Mouse (Mus musculus): ENCODE data around the gene Ebf1.

Ebf1 gene

DNA sequence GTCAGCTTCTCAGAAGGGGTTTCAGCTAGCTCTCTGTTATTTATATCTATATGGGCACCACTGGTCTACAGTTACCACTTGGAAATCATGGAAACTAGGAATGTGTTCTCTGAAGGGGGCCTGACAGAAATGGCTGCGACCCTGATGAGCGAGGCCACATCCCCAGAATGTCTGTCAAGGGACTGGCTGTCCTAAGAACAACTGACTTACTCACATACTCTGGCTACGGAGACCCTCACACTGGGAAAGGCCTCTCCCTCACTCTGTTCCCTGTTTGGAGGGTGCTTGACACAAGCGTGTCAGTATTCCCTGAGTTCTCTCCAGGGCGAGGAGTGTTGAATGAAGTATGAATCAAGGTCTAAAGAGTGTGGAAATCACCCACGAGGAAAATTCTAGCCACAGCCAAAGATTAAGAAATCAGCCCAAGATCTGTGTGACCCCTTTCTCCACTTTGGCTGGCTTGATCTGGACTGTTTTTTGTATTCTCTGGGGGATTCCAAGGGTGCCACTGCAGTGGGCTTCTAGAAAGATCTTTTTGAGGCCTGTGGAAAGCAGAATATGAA, 40.8 kb downstream of the Ebf1 start:
- DNase-seq (ENCODE audit: extremely low spot score, low read depth, low spot score) = no peak

DNA sequence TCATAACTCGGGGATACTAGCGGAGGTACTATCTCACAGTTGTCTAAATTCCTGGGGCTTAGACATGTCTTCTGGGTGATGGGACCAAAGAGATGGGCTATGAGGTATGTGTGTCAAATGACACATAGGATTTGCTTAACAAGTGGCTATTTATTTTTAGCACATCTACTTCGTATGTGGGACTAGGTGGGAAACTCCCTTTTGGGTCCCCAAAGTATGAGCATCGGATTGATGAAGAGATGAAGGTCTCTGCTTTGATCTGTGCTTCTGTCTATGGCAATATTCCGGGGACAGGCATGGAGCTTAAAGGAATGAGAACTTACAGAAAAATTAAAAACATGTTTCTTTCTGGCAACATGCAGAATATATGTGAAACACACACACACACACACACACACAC, 44.8 kb downstream of the Ebf1 start:
- DNase-seq (ENCODE audit: extremely low spot score, low read depth, low spot score) = no peak

DNA sequence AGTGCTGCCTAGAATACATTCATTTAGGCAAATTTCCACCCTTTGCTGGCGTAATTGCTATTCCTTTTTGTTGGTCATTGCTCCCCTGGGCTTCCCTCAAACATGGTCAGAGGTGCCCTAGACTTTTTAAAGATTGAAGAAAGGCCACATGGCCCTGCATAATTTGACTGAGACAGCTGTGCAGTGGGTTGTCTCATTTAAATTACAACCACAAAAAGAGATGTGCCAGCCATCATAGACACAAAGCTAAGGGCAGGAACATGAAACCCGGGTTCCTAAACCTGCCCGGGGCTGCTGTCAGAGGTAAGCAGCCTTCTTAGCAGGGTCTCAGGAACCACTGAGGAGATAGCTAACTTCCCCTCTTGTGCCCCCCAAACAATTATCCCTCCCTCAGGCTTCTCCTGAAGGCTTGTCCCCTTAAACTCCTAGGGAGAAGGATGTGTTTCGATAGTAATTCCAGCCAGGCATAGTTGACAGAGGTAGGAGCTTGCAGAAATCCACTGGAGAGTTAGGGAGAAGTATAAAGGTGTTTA, 46.6 kb downstream of the Ebf1 start:
- DNase-seq (ENCODE audit: extremely low spot score, low read depth, low spot score) = no peak

GRCm38 (mm10) chr11:44665156-44665682, 48.1 kb downstream of the Ebf1 start:
- no peak for DNase-seq (ENCODE audit: extremely low spot score, low read depth, low spot score)

DNA sequence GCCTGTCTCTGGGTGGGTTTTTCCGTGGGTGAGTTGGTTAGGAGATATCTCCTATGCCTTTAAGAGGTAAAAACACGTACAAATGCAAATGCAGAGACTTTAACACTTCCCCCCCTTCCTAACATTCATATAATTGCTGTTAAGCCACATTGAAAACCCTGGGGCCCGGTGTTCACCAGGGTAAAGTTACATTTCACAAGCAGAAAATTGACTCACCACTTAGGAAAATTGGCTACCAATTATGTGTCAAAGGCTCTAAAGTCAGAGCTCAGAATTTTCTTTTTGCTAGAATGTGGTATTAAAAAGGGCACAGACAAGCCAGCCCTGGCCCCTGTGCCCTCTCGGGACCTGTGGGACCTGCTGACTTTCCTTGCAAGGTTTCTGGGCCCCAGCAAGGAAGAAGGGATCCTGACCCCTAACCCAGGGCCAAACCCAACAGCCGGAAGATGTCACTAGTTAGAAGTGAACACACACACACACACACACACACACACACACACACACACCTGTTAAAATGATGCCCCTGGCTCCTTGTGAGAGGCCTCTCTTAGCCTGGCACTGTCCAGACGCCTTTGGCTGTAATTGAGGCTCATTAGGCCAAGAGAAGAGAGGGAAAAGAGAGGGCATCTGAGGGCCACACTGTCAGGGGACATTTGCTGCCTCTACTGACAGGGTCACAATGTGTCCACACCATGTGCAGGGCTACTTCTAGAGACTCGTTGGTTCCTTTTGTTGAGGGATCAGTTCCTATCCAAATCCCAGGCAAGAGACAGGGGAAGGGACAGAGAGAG, 48.8 kb downstream of the Ebf1 start:
- DNase-seq (ENCODE audit: extremely low spot score, low read depth, low spot score) = no peak

GRCm38 (mm10) chr11:44666741-44667140, 49.6 kb downstream of the Ebf1 start:
- DNase-seq (ENCODE audit: extremely low spot score, low read depth, low spot score) = no peak

DNA sequence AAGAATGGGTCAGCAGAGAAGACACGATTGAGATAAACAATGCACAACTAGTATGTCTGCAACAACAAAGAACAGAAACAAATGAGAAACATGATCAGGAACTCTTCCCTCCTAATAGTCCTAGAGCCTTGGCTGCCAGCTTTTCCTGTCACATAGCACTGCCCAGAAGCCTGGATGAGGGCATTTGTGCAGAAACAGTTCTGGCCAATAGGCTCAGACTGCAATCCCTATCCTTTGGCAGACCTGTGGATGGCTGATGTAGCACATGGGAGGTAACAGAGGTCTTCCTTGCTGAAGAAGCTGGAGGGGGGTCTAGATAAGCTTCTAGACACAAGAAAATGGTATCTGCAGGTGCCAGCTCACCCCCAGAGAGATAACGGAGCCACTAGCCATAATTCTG, 64.2 kb downstream of the Ebf1 start:
- DNase-seq (ENCODE audit: extremely low spot score, low read depth, low spot score) = no peak

DNA sequence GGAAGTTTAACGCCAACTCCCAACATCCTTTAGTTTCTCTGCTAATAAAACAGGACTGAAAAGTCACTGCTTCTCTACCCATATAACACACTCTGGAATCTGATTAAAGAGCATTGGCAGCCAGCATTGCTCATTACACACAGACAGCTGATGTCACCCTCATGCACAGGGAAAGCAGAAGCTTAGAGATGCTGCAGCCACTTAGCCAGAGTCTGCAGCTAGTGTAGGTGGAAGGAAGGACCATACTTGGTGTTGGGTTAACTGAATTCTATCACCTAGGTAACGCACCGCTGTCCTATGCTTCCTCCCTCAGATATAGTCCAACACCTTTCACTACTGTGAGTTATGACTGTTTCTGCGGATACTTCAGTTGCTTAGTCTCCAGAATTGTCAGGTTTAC, 64.9 kb downstream of the Ebf1 start:
- no peak for DNase-seq (ENCODE audit: extremely low spot score, low read depth, low spot score)

DNA sequence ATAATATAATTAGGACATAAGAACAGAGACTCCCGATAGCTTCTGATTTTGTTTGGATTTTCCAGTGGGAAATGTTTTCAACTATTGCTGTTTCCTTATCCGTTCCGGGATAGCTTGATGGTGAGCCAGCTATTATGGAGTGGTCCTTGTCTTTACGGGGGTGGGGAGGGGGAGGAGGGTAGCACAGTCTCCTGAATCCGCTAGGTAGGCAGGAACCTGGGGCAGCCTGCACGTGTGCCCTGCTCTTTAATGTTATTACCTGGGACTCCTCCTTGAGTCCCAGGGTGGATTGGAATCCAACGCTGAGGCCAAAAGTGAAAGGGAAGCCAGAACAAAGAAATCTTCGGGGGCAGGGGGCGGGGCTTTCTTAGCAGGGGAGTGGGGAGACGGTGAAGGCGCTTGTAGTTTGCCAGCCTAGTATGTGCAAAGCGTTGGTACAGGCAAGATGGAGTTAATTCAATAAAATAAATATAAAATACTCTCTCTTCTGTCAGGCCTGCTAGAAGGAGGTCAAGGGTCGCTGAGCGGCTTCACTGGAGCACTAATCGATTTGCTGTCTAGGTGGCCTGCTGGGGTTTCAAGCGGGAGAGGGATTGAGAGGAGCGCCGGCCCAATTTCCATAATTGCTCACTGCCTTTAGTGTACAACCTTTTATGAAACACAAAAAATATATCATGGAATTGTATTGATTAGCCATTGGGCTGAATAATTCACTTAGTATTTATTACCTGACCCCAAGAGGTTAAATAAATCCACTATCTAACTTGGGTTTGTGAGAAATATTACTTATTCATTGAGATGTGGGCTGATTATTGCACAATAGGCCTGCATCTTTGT, 65.8 kb downstream of the Ebf1 start:
- DNase-seq (ENCODE audit: extremely low spot score, low read depth, low spot score) = no peak

GRCm38 (mm10) chr11:44684486-44685076, 67.5 kb downstream of the Ebf1 start:
- no peak for DNase-seq (ENCODE audit: extremely low spot score, low read depth, low spot score)

DNA sequence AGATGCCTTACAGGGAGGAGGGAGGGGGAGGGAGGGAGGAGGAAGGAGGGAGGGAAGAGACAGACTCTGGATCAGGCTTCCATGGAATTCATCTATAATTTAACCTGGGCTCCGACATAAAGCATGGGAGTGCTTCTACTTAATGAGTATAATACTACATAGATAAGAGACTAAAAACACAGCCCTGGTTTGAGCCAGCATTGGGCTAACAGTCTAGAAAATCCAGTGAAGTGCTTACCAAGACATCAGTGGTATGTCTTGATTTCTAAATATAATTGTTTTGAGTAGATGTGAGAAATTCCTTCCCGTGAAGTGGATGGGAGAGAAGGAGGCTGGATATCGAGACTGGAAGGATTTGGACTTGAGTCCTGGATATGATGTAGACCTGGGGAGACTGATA, 68.0 kb downstream of the Ebf1 start:
- no peak for DNase-seq (ENCODE audit: extremely low spot score, low read depth, low spot score)

DNA sequence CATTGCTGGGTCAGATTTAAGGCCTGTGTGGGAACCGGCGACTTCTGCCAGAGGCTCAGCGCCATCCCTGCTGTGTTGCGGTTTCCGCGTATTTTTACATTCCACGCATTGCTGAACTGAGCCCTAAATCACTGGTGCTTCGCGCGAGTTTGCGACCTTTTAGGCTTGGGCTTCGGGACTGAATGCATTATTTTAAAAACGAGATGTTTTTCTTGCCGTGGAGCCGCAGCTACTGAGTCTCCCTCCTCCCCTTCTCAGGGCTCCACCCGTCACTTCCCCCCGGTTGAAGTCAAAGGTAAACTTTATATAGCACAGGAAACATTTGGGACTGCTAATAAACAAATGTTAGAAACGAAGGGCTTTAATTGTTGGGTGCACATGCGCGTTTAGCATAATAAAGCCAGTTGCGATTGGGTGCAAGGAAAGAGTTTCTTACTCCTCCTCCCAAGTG, 68.8 kb downstream of the Ebf1 start:
- DNase-seq (ENCODE audit: extremely low spot score, low read depth, low spot score) = no peak

GRCm38 (mm10) chr11:44686378-44686777, 69.3 kb downstream of the Ebf1 start:
- no peak for DNase-seq (ENCODE audit: extremely low spot score, low read depth, low spot score)

- DNase-seq (ENCODE audit: extremely low spot score, low read depth, low spot score) = no peak
These were observed 71.4 kb downstream of the Ebf1 start for GRCm38 (mm10) chr11:44688542-44688941.

- DNase-seq (ENCODE audit: extremely low spot score, low read depth, low spot score) = no peak
These were observed 72.6 kb downstream of the Ebf1 start for GRCm38 (mm10) chr11:44689571-44690264.

GRCm38 (mm10) chr11:44690265-44690572, 73.1 kb downstream of the Ebf1 start:
- no peak for DNase-seq (ENCODE audit: extremely low spot score, low read depth, low spot score)

DNA sequence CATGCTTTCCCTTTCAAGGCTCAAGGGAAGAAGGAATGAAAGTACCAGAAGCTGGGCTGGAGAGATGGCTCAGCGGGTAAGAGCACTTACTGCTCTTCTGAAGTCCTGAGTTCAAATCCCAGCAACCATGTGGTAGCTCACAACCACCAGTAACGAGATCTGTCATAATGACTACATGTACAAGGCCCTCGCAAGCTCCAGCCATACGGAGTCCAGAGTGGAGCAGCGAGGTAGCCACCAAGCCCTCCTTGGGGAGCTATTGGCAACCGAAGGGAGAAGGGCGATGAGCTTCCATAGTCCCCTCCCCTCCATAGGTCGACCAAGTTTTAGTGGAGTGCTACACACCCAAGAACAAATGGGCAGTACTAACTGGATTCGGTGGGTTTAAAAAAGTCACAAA, 78.3 kb downstream of the Ebf1 start:
- DNase-seq (ENCODE audit: extremely low spot score, low read depth, low spot score) = no peak

DNA sequence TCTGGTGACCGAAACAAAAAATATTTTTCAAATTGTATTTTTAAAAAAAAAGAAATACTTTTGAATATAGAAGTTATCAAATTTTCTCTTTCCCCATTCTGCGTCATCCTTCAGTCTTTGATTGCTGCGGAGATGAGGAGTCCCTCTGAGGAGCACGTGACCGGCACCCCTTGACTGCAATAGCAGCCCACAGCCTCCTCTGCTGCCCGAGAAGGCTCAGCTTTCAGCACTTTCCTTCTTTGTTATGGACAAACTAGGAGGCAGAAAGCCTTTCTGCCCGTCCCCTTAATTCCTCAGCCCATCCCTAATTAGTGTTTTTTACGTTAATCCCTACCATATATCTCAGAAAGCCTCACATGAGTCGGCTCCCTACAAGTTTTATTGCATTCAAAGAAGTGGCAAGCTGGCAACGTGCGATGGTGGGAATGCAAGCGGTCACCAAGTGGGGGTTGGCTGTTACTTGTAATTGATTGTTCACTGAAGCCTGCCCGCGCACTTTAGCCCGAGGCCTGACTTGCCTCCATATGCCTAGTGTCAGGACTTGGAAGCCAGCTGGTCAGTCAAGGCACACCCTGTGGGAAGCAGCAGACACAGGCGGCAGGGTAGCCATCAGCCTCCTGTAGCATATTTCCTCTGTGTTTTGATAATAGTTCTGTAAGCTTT, 79.6 kb downstream of the Ebf1 start:
- DNase-seq (ENCODE audit: extremely low spot score, low read depth, low spot score) = peak; percentile 76

GRCm38 (mm10) chr11:44700181-44700580, 83.1 kb downstream of the Ebf1 start:
- no peak for DNase-seq (ENCODE audit: extremely low spot score, low read depth, low spot score)

DNA sequence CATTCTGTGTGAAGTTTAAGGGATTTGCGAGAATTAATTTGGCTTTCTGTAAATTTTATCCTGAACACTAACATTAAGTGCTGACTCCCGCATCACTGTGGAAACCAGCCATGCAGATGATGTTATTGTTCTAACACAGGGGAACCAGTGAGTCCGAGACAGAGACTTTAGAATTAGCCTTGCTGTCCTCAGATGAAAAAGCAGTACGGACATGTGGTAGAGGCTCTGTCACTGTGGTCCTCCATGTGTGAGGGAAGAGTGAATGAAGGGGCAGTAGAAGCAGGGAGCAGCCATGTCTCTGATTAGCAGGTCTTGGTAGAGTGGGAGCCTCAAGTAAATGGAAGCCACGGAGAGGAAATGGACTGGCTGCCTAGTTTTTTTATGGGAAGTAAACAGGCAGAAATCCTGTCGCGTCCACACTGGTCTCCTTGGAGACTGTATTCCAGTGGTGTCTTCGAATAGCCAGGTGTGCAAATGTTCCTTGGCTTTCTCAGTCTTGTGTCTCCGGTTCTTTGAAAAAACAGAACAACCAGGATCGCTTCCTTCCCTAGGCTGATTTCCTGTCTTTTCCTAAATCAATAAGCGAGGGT, 84.2 kb downstream of the Ebf1 start:
- DNase-seq (ENCODE audit: extremely low spot score, low read depth, low spot score) = no peak

Measured in hindlimb bud, embryonic 11.5 days (tissue).